Mouse (Mus musculus): ENCODE measurements around the gene Ctnnd1.
"Not testable (repeated sequence)": the region's sequence is repeated elsewhere in the genome, so short reads cannot be mapped to it uniquely, and the experiment has no call there.

The Ctnnd1 gene

DNA sequence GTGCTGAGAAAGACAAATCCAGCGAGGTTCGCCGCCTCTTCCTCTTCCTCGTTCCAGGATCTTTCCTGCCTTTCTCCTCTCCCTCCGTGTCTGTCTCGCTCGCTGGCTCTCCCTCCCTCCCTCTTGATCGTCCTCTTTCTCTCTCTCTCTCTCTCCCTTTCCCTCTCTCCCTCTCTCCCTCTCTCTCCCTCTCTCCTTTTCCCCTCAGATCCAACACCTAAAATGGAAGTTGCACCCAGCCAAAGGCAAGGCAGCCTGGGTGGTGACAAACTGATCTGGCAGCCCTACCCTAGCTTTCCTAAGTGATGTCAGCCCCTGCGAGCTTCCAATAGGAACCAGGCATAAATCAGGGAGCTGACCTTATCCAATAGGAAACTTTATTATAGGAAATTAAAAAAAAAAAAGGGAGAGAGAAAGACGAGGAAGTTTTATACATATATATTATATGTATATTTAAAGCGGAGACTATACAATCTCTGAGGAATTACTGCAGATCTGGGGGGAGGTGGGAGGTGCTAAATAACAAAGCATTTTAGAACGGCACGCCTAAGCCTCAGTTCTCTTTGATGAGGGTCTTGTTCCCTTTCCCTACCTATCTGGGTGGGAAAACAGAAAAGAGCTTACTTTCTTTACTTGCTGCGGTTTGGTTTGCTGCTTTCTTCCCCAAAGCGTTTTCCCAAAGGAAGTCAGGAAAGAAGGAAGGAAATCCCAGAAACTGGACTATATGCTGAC lies at the start of gene Ctnnd1:
Gene Ctnnd1 (minus strand): TSS at position 302 of the 732 bp plus-strand sequence.
- peak; percentile 91 for DNase-seq

DNA sequence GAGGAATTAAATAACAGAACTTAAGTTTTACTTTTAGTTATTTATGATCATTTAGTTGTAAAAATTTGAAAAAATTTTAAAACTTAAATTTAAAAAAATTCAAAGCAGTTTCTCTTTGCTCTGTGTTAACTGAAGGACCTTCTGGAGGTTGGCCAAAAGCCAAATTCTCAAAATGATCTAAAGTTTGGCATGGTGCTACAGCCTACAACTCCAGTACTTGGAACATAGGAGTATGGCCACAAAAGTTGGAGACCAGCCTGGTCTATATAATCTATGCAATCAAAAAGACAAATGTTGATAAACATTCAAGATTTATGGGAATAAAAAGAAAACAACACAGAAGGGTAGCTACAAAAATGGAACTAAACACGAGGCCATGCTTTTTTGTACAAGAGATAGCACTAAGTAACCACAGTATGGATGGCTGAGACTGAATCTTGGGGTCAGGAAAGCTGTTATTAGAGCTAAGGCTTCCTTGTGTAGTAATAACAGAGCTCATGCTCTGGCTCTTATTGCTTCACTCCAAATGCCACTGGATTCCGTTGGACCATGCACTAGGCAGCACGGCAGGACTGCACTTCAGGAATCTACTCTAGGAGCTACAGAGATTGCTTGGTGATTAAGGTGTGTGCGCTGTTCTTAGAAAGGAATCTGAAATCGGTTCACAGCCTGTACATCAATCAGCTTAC lies 44.6 kb upstream of the Ctnnd1 start:
- no peak for DNase-seq

DNA sequence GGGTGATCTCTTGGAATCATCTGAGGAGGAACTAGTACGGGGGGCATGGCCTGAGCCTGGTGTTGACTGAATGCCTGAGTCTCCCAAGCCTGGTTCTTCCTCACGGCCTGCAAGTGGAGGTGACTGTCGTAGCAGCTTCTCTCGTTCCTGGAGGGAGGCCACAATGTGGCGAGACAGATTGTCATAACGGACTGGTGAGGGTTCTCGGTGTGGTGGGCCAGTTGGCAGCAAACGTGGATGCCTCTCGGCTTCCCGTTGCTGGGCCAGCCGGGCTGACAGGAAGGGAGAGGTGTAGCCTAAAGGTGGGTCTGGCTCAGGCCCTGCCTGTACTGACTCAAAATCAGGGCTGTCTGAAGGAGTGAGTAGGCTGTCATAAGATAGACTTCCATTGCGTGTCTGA lies 39.5 kb upstream of the Ctnnd1 start:
- DNase-seq = peak; percentile 57 to 61

DNA sequence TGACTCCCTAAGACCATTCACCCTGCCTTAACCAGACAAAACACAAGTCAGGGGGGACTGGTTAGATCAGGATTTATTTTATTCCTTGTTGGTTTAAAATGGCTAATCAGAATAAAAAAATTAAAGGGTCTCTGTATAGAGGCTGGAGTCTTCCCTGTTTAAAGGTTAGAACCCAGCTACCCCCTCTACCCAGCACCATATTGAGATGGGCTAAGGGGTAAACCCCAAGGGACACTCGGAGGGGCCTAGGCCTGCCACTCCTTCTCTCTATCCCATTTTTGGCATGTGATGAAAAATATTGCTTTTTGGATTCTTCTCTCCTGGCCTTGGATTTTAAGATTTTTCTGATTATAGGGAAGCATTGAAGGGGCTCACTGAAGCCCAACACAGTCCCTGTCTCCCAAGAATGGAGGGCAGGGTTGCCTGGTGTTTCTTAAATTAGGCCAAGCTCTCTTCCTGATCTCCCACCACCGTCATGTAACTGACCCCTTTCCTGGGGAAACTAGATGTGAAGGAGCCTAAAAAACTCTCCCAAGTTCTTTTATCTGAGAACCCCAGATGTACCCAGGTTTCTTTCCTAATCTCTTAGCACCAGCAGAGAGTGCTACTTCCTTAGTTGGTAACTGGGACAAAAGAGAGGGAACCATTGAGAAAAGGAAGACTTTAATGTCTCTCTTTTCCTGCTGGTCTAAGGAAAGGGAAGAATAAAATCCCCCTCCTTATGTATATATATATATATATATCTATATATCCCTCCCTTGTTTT lies 37.7 kb upstream of the Ctnnd1 start:
- DNase-seq = no peak

DNA sequence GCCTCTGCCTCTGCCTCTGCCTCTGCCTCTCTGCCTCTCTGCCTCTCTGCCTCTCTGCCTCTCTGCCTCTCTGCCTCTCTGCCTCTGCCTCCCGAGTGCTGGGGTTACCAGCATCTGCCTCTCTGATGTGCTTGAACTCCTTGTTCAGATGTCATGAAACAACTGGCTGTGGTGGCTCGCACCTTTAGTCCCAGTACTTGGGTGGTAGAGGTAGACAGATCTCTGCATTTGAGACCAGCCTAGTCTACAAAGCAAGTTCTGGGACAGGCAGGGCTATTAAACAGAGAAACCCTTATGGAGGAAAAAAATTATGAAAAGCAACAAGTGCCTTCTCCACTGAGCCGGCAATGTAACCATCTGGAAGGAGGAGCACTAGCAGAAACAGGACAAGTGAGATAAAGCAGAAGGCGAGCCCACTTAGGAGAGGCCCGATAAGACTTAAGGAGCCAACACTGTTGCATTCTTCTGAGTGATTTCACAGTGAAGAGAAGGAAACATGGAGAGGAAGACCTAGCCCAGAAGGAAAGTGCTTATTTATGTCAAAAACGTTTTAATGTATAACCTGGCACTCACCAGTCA lies 32.1 kb upstream of the Ctnnd1 start:
- DNase-seq = no peak

DNA sequence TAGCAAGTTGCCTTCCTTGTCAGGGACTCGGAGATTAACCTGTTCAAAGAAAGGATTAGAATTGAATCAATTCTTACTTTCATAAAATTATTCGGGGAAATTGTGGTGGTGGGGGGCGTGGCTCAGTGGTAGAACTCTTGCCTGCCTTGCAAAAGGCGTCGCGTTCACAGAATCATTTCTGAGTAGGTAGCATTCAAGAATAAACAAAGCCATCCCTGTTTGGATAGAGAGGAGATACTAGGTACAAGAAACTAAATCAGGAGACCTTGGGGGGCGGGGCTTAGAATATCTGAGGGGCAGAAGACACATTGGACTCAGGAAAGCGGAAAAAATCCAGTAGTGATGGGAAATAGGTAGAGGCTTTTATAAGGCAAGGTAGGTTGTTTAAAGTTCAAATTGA lies 28.5 kb upstream of the Ctnnd1 start, which contains the start of gene Tmx2:
Gene Tmx2 (minus strand): TSS at position 125 of the 400 bp plus-strand sequence.
- peak in 1 of 2 experiments; percentile 35 for DNase-seq

DNA sequence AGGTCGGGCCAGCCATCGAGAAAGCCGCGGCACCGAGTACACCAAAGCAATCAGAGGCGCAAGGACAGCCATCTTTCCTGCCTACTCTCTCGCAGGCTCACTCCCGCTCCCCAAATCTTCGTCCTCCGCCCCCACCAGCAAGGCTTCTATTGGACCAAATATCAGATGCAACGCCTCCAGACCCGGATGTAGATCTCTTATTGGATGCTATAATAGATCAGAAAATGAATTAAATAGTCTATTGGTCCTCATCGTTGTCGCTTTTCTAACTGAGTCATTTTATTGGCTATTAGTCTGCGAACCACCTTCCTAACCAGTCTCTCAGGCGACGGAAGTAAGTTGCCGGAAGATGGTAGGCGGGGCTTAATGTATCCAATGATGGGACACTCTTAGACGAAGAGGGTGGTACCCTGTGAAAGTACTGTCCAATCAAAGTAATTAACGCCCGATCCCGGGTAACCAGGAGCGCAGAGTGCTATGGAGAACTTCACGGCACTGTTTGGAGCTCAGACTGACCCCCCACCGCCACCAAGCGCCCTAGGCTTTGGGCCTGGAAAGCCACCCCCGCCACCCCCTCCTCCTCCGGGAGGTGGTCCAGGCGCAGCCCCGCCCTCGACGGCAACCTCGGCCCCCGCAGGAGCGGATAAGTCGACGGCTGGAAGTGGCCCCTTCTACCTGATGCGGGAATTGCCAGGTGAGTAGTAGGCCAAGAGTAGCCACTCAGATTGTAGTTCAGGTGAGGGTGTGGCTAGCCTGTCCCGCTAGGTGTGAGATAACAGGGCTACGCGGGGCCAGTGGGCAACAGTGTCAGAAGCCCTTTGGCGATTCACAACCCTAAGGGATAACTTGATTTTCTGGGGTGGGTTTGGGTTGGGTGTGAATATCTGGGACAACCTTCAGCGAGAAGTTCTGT lies 27.7 kb upstream of the Ctnnd1 start, which contains the start of the genes Gm28635 and Med19:
Gene Gm28635 (minus strand): TSS at position 74 of the 913 bp plus-strand sequence.
Gene Med19 (plus strand): TSS at position 435 of the 913 bp plus-strand sequence.
- peak; percentile 95 to 96 for DNase-seq

DNA sequence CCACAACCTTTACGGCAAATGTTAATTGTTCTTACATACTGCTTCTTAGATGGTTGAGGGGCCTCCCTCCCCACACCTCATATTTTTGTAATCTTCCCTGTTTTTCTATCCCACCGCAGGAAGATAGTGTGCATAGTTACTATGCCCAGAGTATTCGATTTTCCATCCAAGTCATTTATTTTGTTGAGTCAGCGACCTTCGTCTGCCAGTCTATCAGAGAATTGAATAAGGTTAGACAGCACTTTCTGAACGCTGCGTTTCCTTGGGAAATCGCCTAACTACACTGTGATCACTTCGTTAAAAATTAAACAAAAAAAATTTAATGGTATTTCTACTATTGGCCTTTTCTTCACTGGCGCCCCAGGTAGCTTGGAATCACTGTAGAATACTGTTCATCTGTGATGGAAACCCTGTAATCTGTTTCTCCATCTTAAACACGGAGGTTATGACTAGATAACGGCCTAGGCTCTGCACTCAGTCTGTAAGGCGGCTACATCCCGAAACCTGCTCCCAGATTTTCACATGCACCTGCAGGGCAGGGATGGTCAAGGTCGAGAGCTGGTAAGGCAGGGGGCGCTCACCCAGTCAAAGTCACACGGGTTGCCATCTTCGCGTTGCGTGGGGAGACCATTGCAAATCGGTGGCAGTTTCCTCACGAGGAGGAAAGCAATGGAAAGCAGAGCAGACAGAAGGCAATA lies 26.9 kb upstream of the Ctnnd1 start:
- peak; percentile 18 to 80 for DNase-seq

DNA sequence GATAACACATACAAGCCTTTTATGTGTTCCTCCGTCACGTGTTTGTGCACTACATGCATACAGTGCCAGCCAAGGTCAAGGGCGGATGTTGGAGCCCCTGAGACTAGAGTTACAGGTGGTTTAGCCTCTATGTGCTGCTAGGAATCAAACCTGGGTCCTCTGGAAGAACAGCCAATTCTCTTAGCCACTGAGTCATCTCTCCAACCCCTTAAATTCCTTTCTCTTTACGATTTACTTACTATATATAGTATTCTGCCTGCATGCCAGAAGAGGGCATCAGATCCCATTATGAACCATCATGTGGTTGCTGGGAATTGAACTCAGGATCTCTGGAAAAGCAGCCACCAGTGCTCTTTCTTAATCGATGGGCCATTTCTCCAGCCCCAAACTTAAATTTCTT lies 21.0 kb upstream of the Ctnnd1 start:
- DNase-seq = not testable (repeated sequence)

DNA sequence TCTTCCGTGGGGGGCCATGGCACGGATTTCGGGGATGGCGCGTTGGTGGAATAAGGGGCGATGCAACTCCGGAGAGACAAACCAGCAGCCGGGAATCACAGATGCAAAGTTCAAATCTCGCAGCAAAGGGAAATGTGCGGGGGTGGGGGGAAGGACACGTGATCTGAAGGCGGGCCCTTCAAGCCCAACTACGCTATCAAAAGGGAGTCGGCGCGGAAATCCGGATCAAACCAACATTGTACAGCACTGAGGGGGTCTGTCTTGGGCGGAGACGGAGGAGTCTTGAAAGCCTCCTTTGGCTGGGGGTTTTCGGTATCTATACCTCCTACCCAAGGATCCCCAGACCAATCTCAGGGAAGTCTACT lies 20.0 kb upstream of the Ctnnd1 start, which contains the start of gene Selenoh:
Gene Selenoh (minus strand): TSS at position 202 of the 365 bp plus-strand sequence.
- peak; percentile 94 to 95 for DNase-seq

DNA sequence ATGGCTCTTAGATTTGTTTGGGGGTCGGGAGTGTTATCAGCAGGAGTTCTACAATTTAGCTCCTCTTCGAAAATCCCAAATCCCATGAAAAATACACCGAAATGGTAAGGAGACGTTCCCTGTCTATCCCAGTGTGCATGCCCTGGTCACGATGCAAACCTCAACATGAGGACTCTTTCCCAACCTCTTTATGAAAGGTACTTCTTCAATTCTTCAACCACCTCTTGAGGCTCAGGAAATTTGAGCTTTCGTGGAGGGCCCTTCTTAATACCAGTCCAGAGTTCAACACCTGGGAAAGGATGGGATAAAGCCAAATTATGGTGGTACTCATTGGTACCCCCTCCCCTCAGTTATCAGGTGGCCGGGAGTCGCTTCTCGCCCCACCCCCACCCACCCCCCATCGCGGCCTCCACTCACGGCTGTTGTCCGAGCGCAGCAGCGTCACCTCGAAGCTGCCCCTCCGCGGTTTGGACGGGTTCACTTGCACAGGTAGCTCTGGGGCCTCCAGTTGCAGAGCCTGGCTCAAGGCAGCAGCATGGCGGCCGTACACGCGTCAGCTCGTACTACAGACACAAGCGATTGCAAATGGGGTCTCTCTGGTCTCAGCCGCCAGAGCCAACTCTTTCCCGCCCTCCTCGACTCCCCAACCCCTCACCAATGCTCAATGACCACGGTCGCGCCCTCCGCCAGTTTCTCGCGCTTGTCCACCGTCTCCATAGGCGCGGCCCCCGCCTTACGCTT lies 19.4 kb upstream of the Ctnnd1 start:
- no peak for DNase-seq

DNA sequence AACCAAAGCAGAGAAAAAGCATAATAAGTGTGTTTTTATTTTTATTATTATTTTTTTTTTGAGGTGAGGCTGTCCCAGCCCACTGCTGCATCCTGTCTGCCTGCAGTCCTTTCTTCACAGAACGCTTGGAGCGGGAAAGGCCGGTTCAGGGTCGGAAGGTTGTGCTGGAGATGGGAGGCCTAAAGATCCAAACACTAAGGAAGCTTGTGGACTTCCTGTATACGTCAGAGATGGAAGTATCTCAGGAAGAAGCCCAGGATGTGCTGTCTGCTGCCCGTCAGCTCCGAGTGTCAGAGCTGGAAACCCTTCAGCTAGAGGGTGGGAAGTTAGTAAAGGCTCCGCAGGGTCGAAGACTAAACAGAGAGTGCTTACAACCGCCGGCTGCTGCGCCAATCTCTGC lies 15.5 kb upstream of the Ctnnd1 start:
- no peak for DNase-seq

DNA sequence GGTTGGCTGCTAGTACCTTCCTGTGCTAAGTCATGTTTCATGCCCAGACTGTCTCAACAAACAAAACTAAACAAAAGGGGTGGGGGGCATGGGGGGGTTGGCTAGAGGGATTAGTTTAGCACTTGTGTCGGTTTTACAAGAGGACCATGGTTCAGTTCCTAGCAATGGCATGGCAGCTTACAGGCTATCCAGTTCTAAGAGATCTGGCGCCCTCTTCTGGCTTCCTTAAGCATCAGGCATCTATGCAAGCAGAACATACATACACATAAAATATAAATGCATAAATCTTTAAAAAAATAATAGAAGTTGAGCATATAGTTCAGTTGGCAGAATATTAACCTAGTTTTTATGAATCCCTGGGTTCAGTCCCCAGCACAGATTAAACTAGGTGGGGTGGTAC lies 12.3 kb upstream of the Ctnnd1 start:
- peak; percentile 59 for DNase-seq

DNA sequence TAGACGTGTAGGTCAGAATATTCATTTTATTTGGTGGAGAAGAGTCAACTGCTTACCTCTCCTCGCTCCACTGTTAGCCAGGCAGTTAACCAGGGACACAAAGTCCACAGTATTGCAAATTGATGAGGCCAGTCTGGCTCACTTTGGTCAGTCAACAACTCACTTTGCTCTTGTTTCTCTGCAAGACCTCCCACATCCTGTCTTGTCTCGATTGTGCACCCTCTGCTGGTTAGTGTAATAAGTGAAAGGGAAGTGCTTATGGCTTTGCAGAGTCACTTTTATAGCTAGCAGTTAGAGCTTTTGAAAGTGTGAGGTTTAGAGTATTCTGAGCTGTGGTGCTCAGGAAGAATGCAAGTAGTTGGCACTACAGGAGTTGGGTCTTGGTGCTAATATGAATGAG lies 9.7 kb upstream of the Ctnnd1 start:
- peak; percentile 42 to 44 for DNase-seq

DNA sequence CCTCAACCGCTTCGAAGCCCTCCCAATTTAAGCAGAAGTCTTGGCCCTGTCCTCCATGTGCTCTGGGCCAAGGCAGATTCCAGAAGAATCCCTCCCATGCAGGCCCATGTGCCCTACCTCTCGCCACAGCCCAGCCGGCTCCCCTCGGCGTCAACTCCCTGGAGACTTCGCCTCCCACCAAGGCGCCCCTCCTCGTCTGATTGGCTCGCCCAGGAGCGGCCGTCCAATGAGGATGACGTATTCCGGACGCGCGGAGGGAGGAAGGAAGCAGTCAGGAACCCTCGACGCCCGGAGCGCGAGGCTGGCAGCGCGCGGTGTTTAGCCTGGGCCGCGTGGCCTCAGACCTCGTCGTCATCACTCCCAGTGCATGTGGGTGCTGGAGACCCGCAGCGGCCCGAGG lies 8.2 kb upstream of the Ctnnd1 start, which contains the start of gene Btbd18:
Gene Btbd18 (plus strand): TSS at position 274 of the 400 bp plus-strand sequence.
- no peak for DNase-seq

DNA sequence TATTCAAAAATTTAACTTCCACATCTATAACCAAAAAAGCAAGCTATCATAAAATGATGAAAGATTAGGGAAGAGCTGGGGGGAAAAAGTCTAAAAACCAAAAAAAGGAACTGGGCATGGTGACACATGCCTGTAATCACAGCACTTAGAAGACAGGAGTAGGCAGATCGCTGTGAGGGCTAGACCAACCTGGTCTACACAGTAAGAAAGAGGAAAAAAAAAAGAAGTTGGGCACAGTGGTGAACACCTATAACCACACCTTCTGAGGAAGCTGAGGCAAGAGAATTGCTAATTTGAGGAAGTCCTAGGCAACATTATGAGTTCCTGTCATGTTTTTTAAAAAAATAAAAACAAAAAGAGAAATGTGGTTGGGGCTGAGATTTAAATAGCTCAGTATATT lies 5.3 kb upstream of the Ctnnd1 start:
- no peak for DNase-seq

DNA sequence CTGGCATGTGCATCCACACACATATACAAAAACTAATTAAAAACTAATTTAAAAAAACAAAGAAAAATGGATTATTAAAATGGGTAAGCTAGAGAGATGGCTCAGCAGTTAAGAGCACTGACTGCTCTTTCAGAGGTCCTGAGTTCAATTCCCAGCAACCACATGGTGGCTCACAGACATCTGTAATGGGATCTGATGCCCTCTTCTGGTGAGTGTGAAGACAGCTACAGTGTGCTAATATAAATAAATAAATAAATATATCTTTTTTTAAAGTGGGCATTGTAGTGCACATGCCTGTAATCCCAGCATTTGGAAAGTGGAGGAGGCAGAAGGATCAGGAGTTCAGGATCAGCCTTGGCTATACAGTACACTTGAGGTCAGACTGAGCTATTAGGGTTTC lies 2.8 kb upstream of the Ctnnd1 start:
- no peak for DNase-seq

DNA sequence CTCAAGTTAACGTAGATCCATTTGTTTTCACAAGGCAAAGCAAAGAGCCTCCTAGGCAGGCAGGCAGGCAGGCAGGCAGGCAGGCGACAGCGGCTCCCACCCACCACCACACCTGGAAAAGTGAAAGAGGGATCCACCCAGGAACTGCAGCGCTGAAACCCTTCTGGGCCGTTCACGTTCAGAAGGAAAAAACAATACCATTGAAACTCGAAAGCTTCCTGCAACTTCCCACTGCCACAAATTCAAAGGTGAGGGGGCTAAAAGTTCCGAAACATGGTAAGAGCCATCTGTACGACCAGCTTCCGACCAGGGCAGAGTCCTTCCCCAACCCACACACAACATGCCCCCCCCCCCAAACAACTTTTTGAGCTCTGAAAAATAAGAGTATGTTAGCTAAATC lies 891 bp downstream of the Ctnnd1 start:
- DNase-seq = peak; percentile 15 to 32

DNA sequence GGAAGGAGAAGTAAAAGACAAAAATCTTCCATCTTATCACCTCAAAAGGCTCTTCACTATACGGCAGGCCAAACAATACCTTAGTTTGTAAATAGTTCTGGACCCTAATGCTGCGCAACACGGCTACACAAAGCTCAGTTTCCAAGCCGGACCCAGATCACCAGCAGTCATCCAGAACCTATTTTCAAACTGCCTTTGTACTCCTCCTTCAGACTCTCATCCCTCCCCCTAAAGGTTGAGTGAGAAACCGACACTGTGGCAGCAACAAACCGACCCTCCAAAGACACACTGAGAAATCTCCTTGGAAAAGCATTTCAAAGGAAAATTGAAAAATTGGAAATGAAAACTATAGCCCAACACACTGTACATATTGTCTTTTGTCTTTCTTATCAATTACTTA lies 2.2 kb downstream of the Ctnnd1 start:
- peak; percentile 26 to 43 for DNase-seq

DNA sequence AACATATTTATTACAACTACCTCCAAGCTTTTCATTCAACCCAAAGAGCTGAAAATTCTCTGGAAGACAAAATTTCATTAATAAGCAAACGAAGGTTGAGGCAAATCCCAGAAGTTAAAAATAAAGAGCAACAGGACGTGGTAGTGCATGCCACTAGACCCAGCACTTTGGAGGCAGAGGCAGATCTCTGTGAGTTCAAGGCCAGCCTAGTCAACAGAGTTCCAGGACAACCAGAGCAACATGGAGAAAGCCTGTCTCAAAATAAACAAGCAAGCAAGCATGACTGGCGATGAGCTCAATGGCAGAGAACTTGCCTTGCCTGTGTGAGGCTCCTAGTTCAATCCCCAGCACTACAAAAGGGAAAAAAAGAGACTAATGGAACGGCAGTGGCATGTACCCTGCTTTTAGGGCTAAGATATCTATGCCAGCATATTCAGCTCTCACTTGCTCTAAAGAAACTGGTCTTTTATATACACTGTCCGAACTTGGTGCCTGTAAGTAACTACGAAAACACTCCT lies 3.5 kb downstream of the Ctnnd1 start:
- DNase-seq = no peak

All from cerebellum, postnatal 10 days (tissue).